Mouse (Mus musculus) heart, embryonic 10.5 days (tissue): ENCODE data around the gene Polrmt. TPM values are rescaled to one million over a fixed set of nuclear protein-coding genes. Genes with fewer than 3 reads are reported as not detected.
A peak's percentile ranks its signal among the peaks of the same experiment; 100 is the strongest.
"Not testable (repeated sequence)": the region's sequence is repeated elsewhere in the genome, so short reads cannot be mapped to it uniquely, and the experiment has no call there.

Experiments
- DNase-seq: peaks from one replicate; pipeline ENCODE4 v3.0.0-alpha.2; 2017; ENCODE audit warnings: low spot score
- H3K27ac ChIP-seq: fragments of 300-500 bp; sonication (generic); 2 replicates; pipeline ENCODE4 v1.5.1; 2016; ENCODE audit warnings: mild to moderate bottlenecking
- H3K27me3 ChIP-seq: fragments of 300-500 bp; sonication (generic); 2 replicates; pipeline ENCODE4 v1.6.1; 2016; ENCODE audit warnings: mild to moderate bottlenecking; ENCODE audit not compliant: poor library complexity, insufficient read depth, severe bottlenecking
- H3K36me3 ChIP-seq: fragments of 300-500 bp; sonication (generic); 2 replicates; pipeline ENCODE4 v1.6.1; 2016; ENCODE audit warnings: mild to moderate bottlenecking, moderate library complexity
- H3K4me1 ChIP-seq: fragments of 300-500 bp; sonication (generic); 2 replicates; pipeline ENCODE4 v1.6.1; 2016; ENCODE audit warnings: mild to moderate bottlenecking
- H3K4me3 ChIP-seq: fragments of 300-500 bp; sonication (generic); 2 replicates; pipeline ENCODE4 v1.5.1; 2016; ENCODE audit warnings: mild to moderate bottlenecking, moderate library complexity
- H3K9me3 ChIP-seq: fragments of 300-500 bp; sonication (generic); 2 replicates; pipeline ENCODE4 v1.6.1; 2016; ENCODE audit warnings: mild to moderate bottlenecking, moderate library complexity
- WGBS: fragments of 180-500 bp; shearing (Covaris S2); methylation state at CpG from one replicate; pipeline ENCODE4 v1.1.7; 2016; 5-methylcytosine and 5-hydroxymethylcytosine counted together
- polyA plus RNA-seq: library from polyadenylated mRNA; unstranded; fragments of >200 nt; fragmentation: Nextera tagmentation; extraction: Ambion mirVana; gene quantifications from 2 replicates; pipeline ENCODE4 v1.2.1, GENCODE M21; 2016

Gene Polrmt
- polyA plus RNA-seq, 1 experiment from 2014 or later: 39.8 TPM

- 18% methylated on average over 7 of the region's 7 CpGs for WGBS
- Histone ChIP-seq H3K27ac (peak overlapping the region; percentile 54), H3K36me3 (peaks cover 62% of the 10 kb centered on the region), H3K27me3 (peaks cover 7% of the 10 kb centered on the region; the same call in 1 of the 2 replicates), H3K4me3 (peak overlapping the region; percentile 22), H3K9me3 (no peaks in the 10 kb centered on the region), H3K4me1 (peaks cover 75% of the 10 kb centered on the region)
- peak; percentile 94 for DNase-seq
Measured at GRCm38 (mm10) chr10:79709307-79709706, 37.1 kb downstream of the Polrmt start.

DNA sequence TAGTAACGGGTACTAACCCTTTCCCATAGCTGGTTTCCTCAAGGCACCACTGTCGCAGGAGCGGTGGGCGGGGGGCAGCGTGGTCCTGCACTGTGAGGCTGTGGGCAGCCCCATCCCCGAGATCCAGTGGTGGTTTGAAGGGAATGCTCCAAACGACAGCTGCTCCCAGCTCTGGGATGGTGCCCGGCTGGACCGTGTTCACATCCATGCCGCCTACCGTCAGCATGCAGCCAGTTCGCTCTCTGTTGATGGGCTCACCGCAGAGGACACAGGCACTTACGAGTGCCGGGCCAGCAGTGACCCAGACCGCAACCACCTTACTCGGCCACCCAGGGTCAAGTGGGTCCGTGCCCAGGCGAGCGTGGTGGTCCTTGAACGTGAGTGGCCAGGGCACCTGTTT lies 37.7 kb downstream of the Polrmt start:
- Histone ChIP-seq H3K36me3 (peaks cover 62% of the 10 kb centered on the region), H3K27ac (peak overlapping the region; percentile 54), H3K9me3 (no peaks in the 10 kb centered on the region), H3K4me3 (peak overlapping the region; percentile 22), H3K27me3 (peaks cover under 1% of the 10 kb centered on the region; the same call in 1 of the 2 replicates), H3K4me1 (peaks cover 76% of the 10 kb centered on the region)
- 85% methylated on average over 21 of the region's 21 CpGs for WGBS
- DNase-seq: no peak

DNA sequence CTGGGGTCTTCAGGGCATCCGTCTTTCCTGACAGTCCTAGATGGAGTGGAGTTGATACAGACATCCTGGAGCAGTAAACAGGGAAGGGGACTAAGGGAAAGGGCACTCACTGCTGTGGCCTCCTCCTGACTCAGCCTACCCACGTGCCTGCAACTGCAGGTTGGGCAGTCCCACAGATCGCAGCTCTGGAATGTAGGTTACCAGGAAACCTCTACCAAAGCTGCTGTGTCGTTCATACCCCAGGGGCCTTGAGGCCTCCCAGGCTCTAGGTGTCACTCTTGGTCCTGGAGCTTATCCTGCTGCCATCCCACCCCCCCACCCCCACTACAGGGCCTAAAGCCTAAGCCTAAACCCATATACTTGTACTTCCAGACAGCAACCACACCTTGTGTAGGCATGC lies 38.6 kb downstream of the Polrmt start:
- no peaks in the 10 kb centered on the region for H3K27me3 ChIP-seq
- no peak for DNase-seq
- H3K27ac ChIP-seq: no peak overlapping the region
- WGBS: 47% methylated on average over 4 of the region's 4 CpGs
- peaks cover 78% of the 10 kb centered on the region for H3K4me1 ChIP-seq
- peak overlapping the region; percentile 74 for H3K4me3 ChIP-seq
- H3K36me3 ChIP-seq: peaks cover 62% of the 10 kb centered on the region
- no peaks in the 10 kb centered on the region for H3K9me3 ChIP-seq

DNA sequence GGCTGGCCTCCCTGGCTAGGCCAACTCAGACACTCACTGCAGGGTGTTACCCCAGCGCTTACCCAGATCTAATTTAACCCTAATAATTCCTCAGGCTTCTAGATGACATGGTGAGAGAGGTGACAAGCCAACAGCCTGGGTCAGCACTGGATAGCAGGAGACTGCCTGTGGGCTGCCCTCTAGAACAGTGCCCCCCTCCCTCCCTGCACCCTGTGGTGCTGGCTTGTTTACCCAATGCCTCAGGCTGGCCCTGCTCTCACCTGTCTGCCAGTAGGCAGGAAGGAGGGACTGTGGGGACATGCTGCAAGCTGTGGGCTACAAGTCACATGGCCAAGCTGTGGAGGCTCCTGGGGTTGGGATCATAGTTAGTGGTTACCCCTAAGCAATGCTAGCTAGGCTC lies 39.2 kb downstream of the Polrmt start:
- Histone ChIP-seq H3K4me1 (peaks cover 73% of the 10 kb centered on the region), H3K9me3 (no peaks in the 10 kb centered on the region), H3K36me3 (peaks cover 61% of the 10 kb centered on the region), H3K27ac (peak overlapping the region; percentile 95), H3K27me3 (no peaks in the 10 kb centered on the region), H3K4me3 (peak overlapping the region; percentile 74)
- no peak for DNase-seq
- WGBS: 69% methylated on average over 1 of the region's 1 CpGs

GRCm38 (mm10) chr10:79706406-79707094 lies 39.8 kb downstream of the Polrmt start:
- Histone ChIP-seq H3K27ac (peak overlapping the region; percentile 95; the same call in 1 of the 2 replicates), H3K36me3 (peaks cover 55% of the 10 kb centered on the region), H3K9me3 (no peaks in the 10 kb centered on the region), H3K27me3 (no peaks in the 10 kb centered on the region), H3K4me1 (peaks cover 74% of the 10 kb centered on the region), H3K4me3 (peak overlapping the region; percentile 74)
- 78% methylated on average over 5 of the region's 5 CpGs for WGBS
- no peak for DNase-seq

DNA sequence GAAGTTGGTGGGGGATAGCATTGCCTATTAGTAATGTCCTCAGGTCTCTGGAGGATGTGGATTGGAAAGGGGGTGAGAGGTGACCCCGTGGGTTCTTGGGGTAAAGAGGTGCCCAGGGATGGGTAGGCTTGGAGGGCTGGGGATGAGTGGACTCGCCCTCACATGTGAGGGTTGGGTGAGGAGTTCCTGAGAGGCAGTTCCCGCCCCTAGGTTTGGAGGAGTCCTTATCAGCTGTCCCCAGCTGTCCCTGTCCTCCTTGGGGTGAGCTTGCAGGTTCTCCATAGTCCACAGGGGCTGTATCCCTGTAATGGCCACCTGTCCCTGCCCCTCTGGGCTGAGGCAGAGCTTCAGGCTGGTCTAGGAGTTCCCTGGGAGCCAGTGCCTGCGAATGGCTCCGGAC lies 40.4 kb downstream of the Polrmt start:
- H3K27ac ChIP-seq: peak overlapping the region; percentile 95
- no peaks in the 10 kb centered on the region for H3K27me3 ChIP-seq
- WGBS: 55% methylated on average over 5 of the region's 5 CpGs
- peaks cover 49% of the 10 kb centered on the region for H3K36me3 ChIP-seq
- H3K9me3 ChIP-seq: no peaks in the 10 kb centered on the region
- DNase-seq: peak; percentile 93
- H3K4me1 ChIP-seq: peaks cover 74% of the 10 kb centered on the region
- peak overlapping the region; percentile 74 for H3K4me3 ChIP-seq

DNA sequence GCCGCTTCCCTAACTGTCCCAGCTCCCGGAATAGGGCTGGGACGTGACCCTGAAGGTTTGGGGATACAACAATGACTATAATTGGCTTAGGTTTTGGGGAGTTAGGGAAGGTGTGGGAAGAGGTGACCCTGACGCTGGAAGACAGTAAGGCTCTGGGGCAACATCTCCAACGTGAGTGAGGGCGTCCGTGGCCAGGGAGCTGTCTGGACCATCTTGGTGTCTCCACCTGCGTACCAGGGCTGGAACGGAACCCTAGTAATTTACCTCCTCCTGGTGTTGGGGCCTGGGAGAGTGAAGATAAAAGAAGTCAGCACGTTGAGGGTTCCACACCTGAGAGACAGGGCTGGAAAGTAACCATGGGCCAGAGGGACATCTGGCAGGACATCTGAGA lies 41.4 kb downstream of the Polrmt start:
- Histone ChIP-seq H3K27me3 (no peaks in the 10 kb centered on the region), H3K4me3 (peak overlapping the region; percentile 74), H3K27ac (peak overlapping the region; percentile 95), H3K36me3 (peaks cover 39% of the 10 kb centered on the region), H3K4me1 (peaks cover 70% of the 10 kb centered on the region), H3K9me3 (no peaks in the 10 kb centered on the region)
- whole genome bisulfite sequencing: 5% methylated on average over 10 of the region's 10 CpGs
- no peak for DNase-seq

DNA sequence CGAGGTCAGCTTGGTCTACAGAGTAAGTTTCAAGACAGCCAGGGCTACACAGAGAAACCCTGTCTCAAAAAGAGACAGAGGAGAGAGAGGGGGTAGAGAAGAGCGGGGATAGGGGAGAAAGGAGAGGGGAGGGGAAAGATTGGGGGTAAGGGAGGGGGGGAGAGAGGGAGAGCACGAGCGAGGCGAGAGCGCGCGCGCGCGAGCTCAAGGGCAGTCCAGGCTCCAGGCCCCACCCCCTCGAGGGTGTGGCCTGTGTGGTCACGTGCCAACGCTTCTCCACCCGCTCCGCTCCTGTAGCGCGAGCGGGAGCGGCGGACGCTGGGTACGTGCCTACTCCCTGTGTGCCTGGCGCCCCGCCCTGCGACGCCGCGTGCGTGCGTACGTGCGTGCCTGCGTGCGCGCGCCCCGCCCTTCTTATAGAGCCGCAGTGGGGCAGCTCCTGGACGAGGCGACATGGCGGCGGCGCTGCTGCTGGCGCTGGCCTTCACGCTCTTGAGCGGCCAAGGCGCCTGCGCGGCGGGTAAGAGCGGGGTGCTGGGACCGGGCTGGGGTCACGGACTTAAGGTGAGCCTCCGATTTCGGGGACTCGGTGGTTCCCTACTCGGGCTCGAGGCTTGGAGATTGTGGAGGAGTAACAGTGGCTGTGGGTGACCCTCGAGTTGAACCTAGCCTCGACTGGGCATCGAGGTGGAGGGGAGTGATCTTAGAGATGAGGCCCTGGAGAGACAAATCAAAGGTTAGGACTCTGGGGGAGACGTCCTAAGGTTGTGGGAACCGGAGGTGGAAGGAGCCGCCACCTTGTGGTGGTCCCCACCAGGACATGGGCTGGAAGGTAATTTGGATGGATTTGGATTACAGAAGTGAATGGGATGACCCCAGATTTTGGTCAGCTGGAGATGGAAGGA lies 42.1 kb downstream of the Polrmt start, which contains the start of gene Bsg:
Bsg (plus strand) TSS at position 427 of the 905 bp plus-strand sequence.
- peaks cover 33% of the 10 kb centered on the region for H3K36me3 ChIP-seq
- H3K27ac ChIP-seq: peak within 1 kb of the TSS; percentile 95
- H3K27me3 ChIP-seq: no peaks in the 10 kb centered on the region
- no peaks in the 10 kb centered on the region for H3K9me3 ChIP-seq
- H3K4me1 ChIP-seq: peaks cover 66% of the 10 kb centered on the region
- DNase-seq: peak; percentile 99
- H3K4me3 ChIP-seq: peak within 1 kb of the TSS; percentile 74
- 1% methylated on average over 65 of the region's 65 CpGs for WGBS

- H3K27ac ChIP-seq: peak overlapping the region; percentile 95
- H3K27me3 ChIP-seq: no peaks in the 10 kb centered on the region
- DNase-seq: no peak
- peaks cover 58% of the 10 kb centered on the region for H3K4me1 ChIP-seq
- peaks cover 25% of the 10 kb centered on the region for H3K36me3 ChIP-seq
- WGBS: 73% methylated on average over 10 of the region's 10 CpGs
- H3K4me3 ChIP-seq: peak overlapping the region; percentile 74
- no peaks in the 10 kb centered on the region for H3K9me3 ChIP-seq
Measured at GRCm38 (mm10) chr10:79703541-79703940, 42.8 kb downstream of the Polrmt start.

DNA sequence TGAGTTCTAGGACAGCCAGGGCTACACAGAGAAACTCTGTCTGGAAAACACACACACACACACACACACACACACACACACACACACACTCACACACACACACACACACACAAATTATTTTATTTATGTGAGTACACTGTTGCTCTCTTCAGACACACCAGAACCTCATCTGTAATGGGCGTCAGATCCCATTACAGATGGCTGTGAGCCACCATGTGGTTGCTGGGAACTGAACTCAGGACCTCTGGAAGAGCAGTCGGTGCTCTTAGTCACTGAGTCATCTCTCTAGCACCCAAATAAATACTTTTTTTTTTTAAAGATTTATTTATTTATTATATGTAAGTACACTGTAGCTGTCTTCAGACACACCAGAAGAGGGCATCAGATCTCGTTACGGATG lies 43.4 kb downstream of the Polrmt start:
- 88% methylated on average over 4 of the region's 4 CpGs for WGBS
- not testable (repeated sequence) for H3K4me3 ChIP-seq

DNA sequence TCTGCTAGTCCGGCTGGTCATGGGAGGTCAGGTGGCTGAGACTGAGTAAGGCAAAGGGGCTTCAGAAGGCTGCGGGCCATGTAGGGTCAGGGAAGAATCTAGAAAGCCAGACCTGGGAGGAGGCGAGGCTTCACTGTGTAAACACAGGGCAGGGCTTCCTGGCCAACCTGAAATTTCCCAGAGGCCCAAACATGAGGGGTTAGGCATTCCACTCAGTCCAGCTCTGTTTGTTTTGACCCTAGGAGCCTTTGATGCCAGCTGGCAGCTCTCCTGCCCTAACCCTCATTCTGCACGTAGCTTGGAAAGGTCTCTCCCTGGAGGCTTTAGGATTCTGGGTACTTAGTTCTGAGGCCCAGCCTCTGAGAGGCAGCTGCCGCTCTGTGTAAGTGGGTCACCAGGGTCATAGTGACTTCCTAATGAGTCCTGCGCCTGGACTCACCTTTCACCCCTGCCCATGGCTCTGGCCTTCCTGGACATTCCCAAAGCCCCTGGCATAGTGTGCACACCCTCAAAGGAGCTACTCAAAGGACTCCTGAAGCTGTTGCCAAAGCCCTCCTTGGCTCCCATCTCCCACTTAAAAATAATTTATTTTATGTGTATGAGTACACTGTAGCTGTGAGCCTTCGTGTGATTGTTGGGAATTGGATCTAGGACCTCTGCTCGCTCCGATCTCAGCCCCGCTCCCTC lies 44.8 kb downstream of the Polrmt start:
- WGBS: 49% methylated on average over 10 of the region's 10 CpGs
- Histone ChIP-seq H3K9me3 (no peaks in the 10 kb centered on the region), H3K36me3 (peaks cover 6% of the 10 kb centered on the region), H3K27ac (peak overlapping the region; percentile 81), H3K27me3 (no peaks in the 10 kb centered on the region), H3K4me1 (peaks cover 40% of the 10 kb centered on the region), H3K4me3 (peak overlapping the region; percentile 8; the same call in 1 of the 2 replicates)
- DNase-seq: peak; percentile 76

More for the DNA sequence above, 43.4 kb downstream of the Polrmt start:
- H3K9me3 ChIP-seq, H3K27me3 ChIP-seq, DNase-seq, H3K27ac ChIP-seq: not testable (repeated sequence)
- Histone ChIP-seq H3K4me1 (peaks cover 52% of the 10 kb centered on the region), H3K36me3 (peaks cover 20% of the 10 kb centered on the region)

DNA sequence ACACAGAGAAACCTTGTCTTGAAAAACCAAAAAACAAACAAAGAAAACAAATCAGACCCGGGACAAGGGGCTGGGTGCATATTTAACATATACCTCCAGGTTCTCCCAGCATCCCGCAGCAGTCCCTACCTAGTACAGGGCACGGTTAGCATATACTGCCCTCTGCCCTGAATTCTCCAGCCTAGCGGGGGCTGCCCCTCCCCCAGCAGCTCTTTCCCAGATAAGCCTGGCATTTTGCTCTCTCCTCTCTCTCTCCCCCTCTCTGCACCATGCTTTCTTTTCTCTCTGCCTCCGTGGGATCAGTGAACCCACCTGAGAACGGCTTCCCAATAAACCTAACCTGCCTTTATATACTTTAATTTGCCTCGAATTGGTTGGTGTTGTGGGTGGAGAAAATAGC lies 45.7 kb downstream of the Polrmt start:
- Histone ChIP-seq H3K36me3 (no peaks in the 10 kb centered on the region), H3K27me3 (no peaks in the 10 kb centered on the region), H3K4me3 (peak overlapping the region; percentile 8; the same call in 1 of the 2 replicates), H3K27ac (peak overlapping the region; percentile 81), H3K9me3 (no peaks in the 10 kb centered on the region), H3K4me1 (peaks cover 40% of the 10 kb centered on the region)
- 27% methylated on average over 7 of the region's 7 CpGs for WGBS
- DNase-seq: peak; percentile 72
